Mouse (Mus musculus): Measurements from ENCODE around the gene P2ry13.

GRCm38 (mm10) chr3:59167417-59168054 lies 43.1 kb downstream of the P2ry13 start:
- no peak for TF ChIP-seq POLR2A (IDR thresholded peaks at IDR 0.05; ENCODE audit: borderline replicate concordance, insufficient read depth, low read length)
- no peak for TF ChIP-seq CTCF (IDR thresholded peaks at IDR 0.05; ENCODE audit: borderline replicate concordance, insufficient read depth, low read depth, low read length)
